ENCODE assay signal across 21 mouse cellular contexts in genomic region chr15:11355865-11356264, GRCm38 (mm10). TPM values are rescaled to one million over a fixed set of nuclear protein-coding genes. Genes with fewer than 3 reads are reported as not detected.
DNase-seq lines count a peak whose midpoint lies in the region; ATAC-seq and TF ChIP-seq lines count a peak whose summit lies in the region.
"Had no signal": no experiment of that assay in that cellular context is flagged by ENCODE, and none has a peak within 500 bp of the region (broad histone marks: within the 10 kb centered on the region; RNA-seq: fewer than 3 reads in every experiment).

No protein-coding gene starts in this region.

- no peaks in the 10 kb centered on the region for H3K9me3 ChIP-seq in midbrain, embryonic 14.5 days (ENCODE audit: control insufficient read depth, low read length)
- no peaks in the 10 kb centered on the region for H3K9me3 ChIP-seq in midbrain, embryonic 10.5 days (replicated peaks)
- H3K9me3 ChIP-seq: forebrain, embryonic 13.5 days; hindbrain, embryonic 15.5 days; lung, embryonic 15.5 days; neural tube, embryonic 13.5 days had no signal

- H3K4me2 ChIP-seq in midbrain, embryonic 14.5 days (ENCODE audit: low read length), result no peak overlapping the region
- H3K4me2 ChIP-seq: forebrain, embryonic 13.5 days; heart, embryonic 11.5 days; hindbrain, embryonic 15.5 days; lung, embryonic 15.5 days; midbrain, embryonic 11.5 days; neural tube, embryonic 13.5 days had no signal

- H3K36me3 ChIP-seq in midbrain, embryonic 14.5 days (ENCODE audit: control insufficient read depth, insufficient read depth, low read length), result no peaks in the 10 kb centered on the region
- no peaks in the 10 kb centered on the region for H3K36me3 ChIP-seq in midbrain, embryonic 10.5 days
- H3K36me3 ChIP-seq: hindbrain, embryonic 15.5 days; lung, embryonic 15.5 days; neural tube, embryonic 13.5 days had no signal

- ATAC-seq in midbrain, embryonic 14.5 days (ENCODE audit: low FRiP score, low TSS enrichment), result no peak
- ATAC-seq: forebrain, embryonic 13.5 days had no signal

- TF ChIP-seq CTCF in layer of hippocampus, adult 2 months (conservative IDR thresholded peaks at IDR 0.05), result no peak

- DNase-seq in gastrocnemius, adult 18-20 months (ENCODE audit: low spot score), result peak; percentile 5
- DNase-seq in gastrocnemius, postnatal 25 days, result no peak
- DNase-seq in midbrain, embryonic 14.5 days, result peak; percentile 1
- DNase-seq in midbrain, embryonic 10.5 days (ENCODE audit: low spot score), result no peak
- peak; percentile 79 for DNase-seq in NIH3T3 (ENCODE audit: low read depth)
- peak; percentile 18 for DNase-seq in skeletal muscle tissue, adult 2 months (ENCODE audit: low read depth, low spot score)
- no peak for DNase-seq in testis, postnatal 14 days (ENCODE audit: low spot score)
- DNase-seq in layer of hippocampus, adult 2 months (ENCODE audit: low spot score in 2 of 2), result no peak
- DNase-seq: cerebellum, adult 9-11 months; heart, postnatal 14 days; kidney, adult 2 months; kidney, postnatal 10 days had no signal

- H3K27me3 ChIP-seq in midbrain, embryonic 14.5 days (ENCODE audit: control insufficient read depth, insufficient read depth, low read length), result no peaks in the 10 kb centered on the region
- H3K27me3 ChIP-seq in midbrain, embryonic 10.5 days (ENCODE audit: low read depth, poor library complexity, severe bottlenecking), result no peaks in the 10 kb centered on the region
- H3K27me3 ChIP-seq: forebrain, embryonic 13.5 days; hindbrain, embryonic 15.5 days; lung, embryonic 15.5 days; neural tube, embryonic 13.5 days had no signal

- WGBS in midbrain, embryonic 14.5 days, result 71% methylated on average over 3 of the region's 3 CpGs
- WGBS in midbrain, embryonic 10.5 days, result 74% methylated on average over 3 of the region's 3 CpGs

- no peak overlapping the region for H3K27ac ChIP-seq in midbrain, embryonic 14.5 days (replicated peaks; ENCODE audit: low read depth, low read length)
- H3K27ac ChIP-seq in midbrain, embryonic 10.5 days (replicated peaks), result no peak overlapping the region
- H3K27ac ChIP-seq in layer of hippocampus, adult 2 months, result no peak overlapping the region
- H3K27ac ChIP-seq: forebrain, embryonic 13.5 days; hindbrain, embryonic 15.5 days; liver, embryonic 14.5 days; lung, embryonic 15.5 days; macrophage; neural tube, embryonic 13.5 days had no signal

- H3K4me1 ChIP-seq in midbrain, embryonic 14.5 days (ENCODE audit: control insufficient read depth, insufficient read depth, low read length), result no peaks in the 10 kb centered on the region
- no peaks in the 10 kb centered on the region for H3K4me1 ChIP-seq in midbrain, embryonic 10.5 days
- H3K4me1 ChIP-seq: forebrain, embryonic 13.5 days; hindbrain, embryonic 15.5 days; lung, embryonic 15.5 days; neural tube, embryonic 13.5 days had no signal

- H3K9ac ChIP-seq in midbrain, embryonic 14.5 days (replicated peaks; ENCODE audit: low read length), result no peak overlapping the region
- H3K9ac ChIP-seq: forebrain, embryonic 13.5 days; hindbrain, embryonic 15.5 days; liver, embryonic 14.5 days; lung, embryonic 15.5 days; neural tube, embryonic 13.5 days had no signal

- no peak overlapping the region for H3K4me3 ChIP-seq in midbrain, embryonic 14.5 days (replicated peaks; ENCODE audit: low read depth, low read length)
- H3K4me3 ChIP-seq in midbrain, embryonic 10.5 days, result no peak overlapping the region
- H3K4me3 ChIP-seq in layer of hippocampus, adult 2 months, result no peak overlapping the region
- H3K4me3 ChIP-seq: erythroblast, embryonic 14.5 days; forebrain, embryonic 13.5 days; hindbrain, embryonic 15.5 days; lung, embryonic 15.5 days; neural tube, embryonic 13.5 days had no signal

RNA-seq across cellular contexts. Expression of gene Tars, which starts 43.6 kb away (rescaled TPM):
- 10 to 100 TPM; 32.8 to 37.9 TPM for total RNA-seq in gastrocnemius, adult 18-20 months (2021)
- total RNA-seq in gastrocnemius, postnatal 25 days (2021), result 10 to 100 TPM; 27.0 to 32.9 TPM
- 40.9 and 52.0 TPM in 2 replicates for polyA plus RNA-seq in midbrain, embryonic 14.5 days (2014; fragmentation: Nextera tagmentation; extraction: Ambion mirVana)
- 86.7 and 88.2 TPM in 2 replicates for polyA plus RNA-seq in midbrain, embryonic 10.5 days (2016; fragmentation: Nextera tagmentation; extraction: Ambion mirVana)
- 10 to 100 TPM; 30.2 to 35.8 TPM for total RNA-seq in layer of hippocampus, adult 2 months (2021)

Comparison
In these comparisons a context has a peak if more than half of its experiments do, and no peak if none do; other contexts are left out.
1. DNase-seq: peak in gastrocnemius, adult 18-20 months (single experiment), midbrain, embryonic 14.5 days (single experiment), NIH3T3 (single experiment) and skeletal muscle tissue, adult 2 months (single experiment); none in gastrocnemius, postnatal 25 days (single experiment), midbrain, embryonic 10.5 days (single experiment), testis, postnatal 14 days (single experiment) and layer of hippocampus, adult 2 months (0 of 2).